Mouse (Mus musculus): ENCODE data around the gene Fig4. TPM values are rescaled to one million over a fixed set of nuclear protein-coding genes. Genes with fewer than 3 reads are reported as not detected.

The Fig4 gene
- polyA plus RNA-seq (2016; fragmentation: Nextera tagmentation; extraction: Ambion mirVana) = 12.9 and 15.1 TPM in 2 replicates

DNA sequence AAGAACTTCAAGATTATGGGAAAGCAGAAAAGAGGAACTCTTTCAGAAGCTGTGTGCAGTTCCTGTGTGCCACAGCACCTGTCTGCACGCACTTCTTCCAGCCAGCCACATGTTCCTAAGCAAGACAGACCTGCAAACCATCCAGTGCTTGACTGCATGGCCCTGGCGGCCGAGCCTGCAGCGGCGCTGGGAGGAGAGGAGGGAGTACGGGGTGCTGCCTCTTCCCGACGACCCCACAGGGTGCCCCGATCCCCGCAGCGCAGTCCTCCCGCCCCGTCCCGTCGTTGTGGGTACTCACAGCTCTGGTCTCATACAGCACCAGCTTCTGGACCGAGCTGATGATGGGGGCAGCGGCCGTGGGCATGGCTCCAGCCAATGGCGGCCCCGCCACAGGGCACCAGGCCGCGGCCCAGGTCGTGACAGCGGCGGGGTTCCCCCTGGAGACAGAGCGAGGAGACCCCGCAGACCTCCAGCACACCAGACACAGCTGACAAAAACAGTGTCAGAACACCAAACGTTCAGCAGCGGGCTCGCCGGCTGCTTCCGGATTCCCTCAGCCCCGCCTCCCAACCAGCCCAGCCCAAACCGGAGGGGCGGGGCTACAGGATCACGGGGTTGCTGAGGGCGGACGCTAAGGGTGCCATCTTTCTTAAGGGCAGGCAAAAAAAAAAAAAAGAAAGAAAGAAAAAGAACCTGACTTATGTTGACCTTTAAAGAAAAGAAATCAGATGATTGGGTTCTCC is at the start of gene Fig4:
TSS of gene Fig4 (minus strand) at position 572 of the 743 bp plus-strand sequence.
- H3K4me2 ChIP-seq = peak within 1 kb of the TSS; percentile 82
- H3K9me3 ChIP-seq = no peaks in the 10 kb centered on the region
- peak within 1 kb of the TSS; percentile 65 for H3K27ac ChIP-seq
- WGBS = under 1% methylated on average over 38 of the region's 38 CpGs
- H3K36me3 ChIP-seq = no peaks in the 10 kb centered on the region
- H3K4me1 ChIP-seq (replicated peaks) = peaks cover 7% of the 10 kb centered on the region
- H3K9ac ChIP-seq (replicated peaks) = peak within 1 kb of the TSS; percentile 72
- peak within 1 kb of the TSS; percentile 86 for H3K4me3 ChIP-seq (replicated peaks)
- ATAC-seq (ENCODE audit: insufficient number of reproducible peaks, insufficient read depth, low FRiP score, low TSS enrichment, low read depth) = peak; percentile 86
- H3K27me3 ChIP-seq = no peaks in the 10 kb centered on the region

DNA sequence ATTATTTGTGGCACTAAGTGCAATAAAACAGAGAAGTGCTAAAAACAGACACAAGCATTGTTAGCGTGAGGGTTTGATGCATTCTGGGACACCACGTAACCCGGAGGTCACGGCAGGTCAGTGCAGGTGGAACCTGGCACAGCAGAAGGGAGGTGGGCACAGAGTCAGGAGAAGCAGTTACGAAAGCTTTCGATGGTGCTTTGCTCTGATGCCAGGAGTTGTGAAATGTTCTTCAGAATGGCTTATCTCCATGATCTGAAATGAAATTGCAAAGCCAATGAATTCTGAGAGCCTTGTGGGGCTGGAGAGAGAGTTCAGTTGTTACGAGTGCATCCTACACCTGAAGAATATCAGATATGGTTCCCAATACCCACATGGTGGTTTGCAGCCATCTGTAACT is 38.3 kb upstream of the Fig4 start:
- Histone ChIP-seq H3K9ac (replicated peaks) (no peak overlapping the region), H3K9me3 (no peaks in the 10 kb centered on the region), H3K27ac (no peak overlapping the region), H3K27me3 (no peaks in the 10 kb centered on the region), H3K4me2 (no peak overlapping the region), H3K36me3 (no peaks in the 10 kb centered on the region), H3K4me3 (replicated peaks) (no peak overlapping the region), H3K4me1 (replicated peaks) (no peaks in the 10 kb centered on the region)
- no peak for ATAC-seq (ENCODE audit: insufficient number of reproducible peaks, insufficient read depth, low FRiP score, low TSS enrichment, low read depth)
- WGBS = 83% methylated on average over 7 of the region's 7 CpGs

DNA sequence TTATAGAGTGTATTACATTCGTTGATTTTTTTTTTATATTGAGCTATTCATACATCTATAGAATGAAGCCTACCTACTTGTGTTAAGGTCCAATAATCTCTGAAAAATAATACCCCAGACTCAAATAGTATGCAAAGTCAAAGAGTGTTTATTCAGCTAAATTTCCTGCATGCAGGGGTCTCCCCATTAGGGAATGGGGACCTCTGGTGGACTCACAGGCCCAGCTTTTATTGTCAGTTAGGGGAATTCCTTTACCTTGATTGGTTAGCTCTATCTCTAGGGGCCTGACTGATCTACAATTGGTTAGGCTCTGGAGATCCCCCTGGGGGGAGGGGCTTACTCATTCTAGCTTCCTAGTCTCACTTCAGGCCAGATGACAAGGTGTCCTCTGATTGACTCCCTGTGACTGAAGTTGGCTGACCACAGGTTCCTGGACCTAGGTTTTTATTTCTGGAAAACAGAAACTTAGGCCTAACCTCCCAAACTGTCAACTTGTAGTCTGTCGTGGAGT is 29.5 kb upstream of the Fig4 start:
- Histone ChIP-seq H3K36me3 (no peaks in the 10 kb centered on the region), H3K9me3 (no peaks in the 10 kb centered on the region), H3K9ac (replicated peaks) (no peak overlapping the region), H3K27ac (no peak overlapping the region), H3K27me3 (no peaks in the 10 kb centered on the region), H3K4me1 (replicated peaks) (no peaks in the 10 kb centered on the region), H3K4me3 (replicated peaks) (no peak overlapping the region), H3K4me2 (no peak overlapping the region)
- no peak for ATAC-seq (ENCODE audit: insufficient number of reproducible peaks, insufficient read depth, low FRiP score, low TSS enrichment, low read depth)
- WGBS = 86% methylated on average over 2 of the region's 2 CpGs

DNA sequence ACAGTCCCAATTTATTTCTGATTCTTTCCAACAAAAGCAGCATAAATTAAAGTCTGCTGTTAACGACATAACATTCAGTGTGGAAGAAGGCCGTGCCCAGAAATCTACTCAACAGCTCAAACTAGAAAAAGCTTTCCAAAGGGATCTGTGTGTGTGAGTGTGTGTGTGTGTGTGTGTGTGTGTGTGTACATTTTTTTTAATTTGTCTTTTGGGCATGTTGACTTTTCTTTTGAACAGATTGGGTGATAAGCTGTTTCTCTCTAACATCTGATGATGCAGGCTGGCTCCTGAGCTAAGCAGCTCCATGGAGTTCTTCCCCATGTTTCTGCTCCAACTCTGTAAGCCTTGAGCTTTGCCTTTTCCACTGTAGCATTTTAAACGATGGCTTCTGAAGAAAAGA is 12.8 kb upstream of the Fig4 start:
- no peak overlapping the region for H3K4me3 ChIP-seq (replicated peaks)
- no peak overlapping the region for H3K9ac ChIP-seq (replicated peaks)
- no peak for ATAC-seq (ENCODE audit: insufficient number of reproducible peaks, insufficient read depth, low FRiP score, low TSS enrichment, low read depth)
- WGBS = 76% methylated on average over 3 of the region's 3 CpGs
- H3K36me3 ChIP-seq = no peaks in the 10 kb centered on the region
- no peaks in the 10 kb centered on the region for H3K27me3 ChIP-seq
- no peaks in the 10 kb centered on the region for H3K9me3 ChIP-seq
- H3K27ac ChIP-seq = no peak overlapping the region
- H3K4me1 ChIP-seq (replicated peaks) = no peaks in the 10 kb centered on the region
- no peak overlapping the region for H3K4me2 ChIP-seq

DNA sequence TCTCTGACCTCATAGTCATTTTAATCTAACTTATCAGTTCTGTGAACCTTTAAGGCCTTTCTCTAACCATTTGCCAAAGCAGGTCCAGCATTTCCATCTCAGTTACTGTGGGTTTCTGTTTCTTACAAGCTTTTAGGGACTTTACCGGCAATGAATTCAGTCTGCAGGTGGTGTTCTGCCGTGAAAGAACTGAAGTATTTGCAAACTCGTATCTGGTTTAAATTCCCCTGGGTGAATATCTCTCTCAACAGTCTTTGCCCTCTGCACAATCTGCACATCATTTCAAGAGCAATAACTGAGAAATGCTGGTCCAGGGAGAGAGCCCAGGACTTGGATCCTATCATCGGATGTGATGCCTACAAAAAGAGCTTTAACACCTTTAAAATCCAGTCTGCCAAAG is 5.1 kb upstream of the Fig4 start:
- Histone ChIP-seq H3K9me3 (no peaks in the 10 kb centered on the region), H3K27me3 (no peaks in the 10 kb centered on the region), H3K27ac (no peak overlapping the region), H3K4me1 (replicated peaks) (no peaks in the 10 kb centered on the region), H3K4me3 (replicated peaks) (no peak overlapping the region), H3K36me3 (no peaks in the 10 kb centered on the region), H3K4me2 (no peak overlapping the region), H3K9ac (replicated peaks) (no peak overlapping the region)
- no peak for ATAC-seq (ENCODE audit: insufficient number of reproducible peaks, insufficient read depth, low FRiP score, low TSS enrichment, low read depth)
- 85% methylated on average over 4 of the region's 4 CpGs for WGBS

DNA sequence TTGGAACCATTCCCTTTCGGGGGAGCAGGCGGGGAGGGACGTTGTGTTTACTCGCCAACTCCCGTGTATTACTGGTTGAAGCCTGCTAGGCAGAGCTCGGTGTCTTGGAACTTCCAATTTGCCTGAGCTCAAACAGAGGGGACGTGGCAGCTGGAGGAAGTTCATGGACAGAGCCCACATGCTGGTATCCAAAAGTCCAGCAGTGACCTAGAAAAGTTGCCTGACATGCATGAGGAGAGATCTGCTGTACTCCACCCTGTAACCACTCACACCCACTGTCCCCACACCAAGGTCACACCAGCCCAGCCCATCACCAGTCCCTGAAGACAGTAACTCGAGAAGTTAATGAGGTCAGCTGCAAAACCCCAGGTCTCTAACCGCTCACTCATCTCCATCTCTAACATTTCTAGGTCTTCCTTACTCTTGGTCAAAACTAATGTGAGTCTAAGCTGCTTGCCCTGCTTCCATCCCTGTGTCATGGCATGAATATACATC is 1.9 kb upstream of the Fig4 start:
- 73% methylated on average over 9 of the region's 9 CpGs for WGBS
- H3K27me3 ChIP-seq = no peaks in the 10 kb centered on the region
- no peak overlapping the region for H3K4me2 ChIP-seq
- H3K36me3 ChIP-seq = no peaks in the 10 kb centered on the region
- peaks cover 7% of the 10 kb centered on the region for H3K4me1 ChIP-seq (replicated peaks)
- H3K9ac ChIP-seq (replicated peaks) = no peak overlapping the region
- no peak for ATAC-seq (ENCODE audit: insufficient number of reproducible peaks, insufficient read depth, low FRiP score, low TSS enrichment, low read depth)
- no peak overlapping the region for H3K27ac ChIP-seq
- no peaks in the 10 kb centered on the region for H3K9me3 ChIP-seq
- H3K4me3 ChIP-seq (replicated peaks) = no peak overlapping the region

DNA sequence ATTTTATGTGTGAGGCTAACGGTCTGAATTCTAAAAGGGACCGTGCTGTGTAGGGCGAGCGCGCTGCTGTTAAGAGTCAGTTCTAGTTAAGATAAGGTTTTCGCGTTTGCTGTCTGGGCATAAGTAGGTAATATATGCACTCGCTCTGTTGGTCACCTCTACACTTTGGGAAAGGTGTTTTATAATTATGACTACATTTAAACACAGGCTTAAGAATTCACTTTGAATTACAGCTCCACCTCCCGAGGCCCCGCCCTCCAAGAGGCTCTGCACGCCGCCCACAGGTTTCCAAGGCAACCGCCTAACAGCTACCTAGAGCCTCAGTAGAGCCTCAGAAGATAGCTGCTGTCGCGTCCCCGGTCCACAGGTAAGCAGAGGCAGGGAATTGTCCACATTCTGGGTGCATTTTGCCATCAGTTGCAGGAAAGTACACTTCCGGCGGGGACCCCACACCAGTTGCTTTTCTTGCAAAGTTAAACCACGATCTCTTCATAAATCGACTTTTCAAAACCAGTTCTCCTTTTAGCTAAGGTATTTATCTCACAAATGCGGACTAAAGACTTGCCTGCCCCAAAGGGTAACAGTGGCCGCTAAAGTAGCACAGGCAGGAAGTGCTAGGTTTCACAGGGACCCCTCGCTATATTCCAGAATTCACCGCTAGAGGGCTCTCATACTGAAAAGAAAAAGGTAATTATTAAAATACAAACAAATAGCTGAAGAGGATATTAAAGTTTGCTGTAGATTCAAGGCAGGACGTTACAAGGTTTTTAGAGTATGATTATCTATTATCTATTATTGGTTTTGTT is 782 bp upstream of the Fig4 start, which contains the start of gene Ak9:
TSS of gene Ak9 (plus strand) at position 342 of the 806 bp plus-strand sequence.
- under 1% methylated on average over 25 of the region's 25 CpGs for WGBS
- peak; percentile 67 for ATAC-seq (ENCODE audit: insufficient number of reproducible peaks, insufficient read depth, low FRiP score, low TSS enrichment, low read depth)

DNA sequence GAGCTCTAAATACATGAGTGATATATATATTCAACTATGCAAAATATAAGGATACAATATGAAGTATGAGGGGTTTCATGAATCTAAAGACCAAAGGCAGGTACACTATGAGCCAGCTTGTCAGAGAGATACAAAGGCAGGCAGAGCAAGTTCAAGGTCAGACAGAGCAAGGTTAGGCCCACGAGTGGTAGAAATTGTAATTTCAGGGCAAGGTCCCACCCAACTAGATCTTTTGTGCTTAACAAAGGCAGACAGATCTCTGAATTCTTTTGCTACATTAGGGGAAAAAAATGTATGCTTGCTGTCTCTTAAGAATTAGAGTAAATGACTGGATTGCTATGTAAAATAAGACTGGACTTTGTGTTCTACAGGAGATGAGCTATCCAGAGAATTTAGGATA is 2.9 kb downstream of the Fig4 start:
- Histone ChIP-seq H3K27ac (no peak overlapping the region), H3K9me3 (no peaks in the 10 kb centered on the region), H3K36me3 (no peaks in the 10 kb centered on the region), H3K4me2 (no peak overlapping the region), H3K9ac (replicated peaks) (no peak overlapping the region), H3K27me3 (no peaks in the 10 kb centered on the region), H3K4me1 (replicated peaks) (peaks cover 7% of the 10 kb centered on the region), H3K4me3 (replicated peaks) (no peak overlapping the region)
- no peak for ATAC-seq (ENCODE audit: insufficient number of reproducible peaks, insufficient read depth, low FRiP score, low TSS enrichment, low read depth)
- WGBS = 69% methylated on average over 1 of the region's 1 CpGs

More for the DNA sequence above, 782 bp upstream of the Fig4 start, which contains the start of gene Ak9:
- no peaks in the 10 kb centered on the region for H3K27me3 ChIP-seq
- peak within 1 kb of the TSS; percentile 82 for H3K4me2 ChIP-seq
- no peaks in the 10 kb centered on the region for H3K36me3 ChIP-seq
- H3K9me3 ChIP-seq = no peaks in the 10 kb centered on the region
- peaks cover 7% of the 10 kb centered on the region for H3K4me1 ChIP-seq (replicated peaks)
- H3K27ac ChIP-seq = peak within 1 kb of the TSS; percentile 65
- peak within 1 kb of the TSS; percentile 86 for H3K4me3 ChIP-seq (replicated peaks)
- peak within 1 kb of the TSS; percentile 72 for H3K9ac ChIP-seq (replicated peaks)

DNA sequence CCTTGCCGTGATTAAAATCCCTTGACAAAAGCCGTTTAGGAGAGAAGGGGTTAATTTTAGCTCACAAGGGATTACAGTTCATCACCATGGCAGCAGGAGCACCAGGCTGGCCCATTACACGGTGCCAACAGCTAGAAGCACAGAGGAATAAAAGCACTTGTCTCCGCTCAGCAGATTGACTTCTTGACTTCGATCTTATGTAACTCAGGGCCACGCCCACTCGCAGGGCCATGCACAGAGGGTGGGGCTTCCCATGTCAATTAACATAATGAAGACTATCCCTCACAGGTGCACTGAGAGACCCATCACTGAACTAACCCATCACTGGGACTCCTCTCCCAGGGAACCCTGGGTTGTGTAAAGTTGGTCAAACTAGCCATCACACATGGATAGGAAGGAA is 7.9 kb downstream of the Fig4 start:
- H3K9me3 ChIP-seq = no peaks in the 10 kb centered on the region
- H3K9ac ChIP-seq (replicated peaks) = no peak overlapping the region
- H3K36me3 ChIP-seq = no peaks in the 10 kb centered on the region
- no peak overlapping the region for H3K4me3 ChIP-seq (replicated peaks)
- WGBS = 61% methylated on average over 7 of the region's 7 CpGs
- peaks cover 21% of the 10 kb centered on the region for H3K4me1 ChIP-seq (replicated peaks)
- H3K4me2 ChIP-seq = no peak overlapping the region
- H3K27me3 ChIP-seq = no peaks in the 10 kb centered on the region
- no peak for ATAC-seq (ENCODE audit: insufficient number of reproducible peaks, insufficient read depth, low FRiP score, low TSS enrichment, low read depth)
- H3K27ac ChIP-seq = no peak overlapping the region

DNA sequence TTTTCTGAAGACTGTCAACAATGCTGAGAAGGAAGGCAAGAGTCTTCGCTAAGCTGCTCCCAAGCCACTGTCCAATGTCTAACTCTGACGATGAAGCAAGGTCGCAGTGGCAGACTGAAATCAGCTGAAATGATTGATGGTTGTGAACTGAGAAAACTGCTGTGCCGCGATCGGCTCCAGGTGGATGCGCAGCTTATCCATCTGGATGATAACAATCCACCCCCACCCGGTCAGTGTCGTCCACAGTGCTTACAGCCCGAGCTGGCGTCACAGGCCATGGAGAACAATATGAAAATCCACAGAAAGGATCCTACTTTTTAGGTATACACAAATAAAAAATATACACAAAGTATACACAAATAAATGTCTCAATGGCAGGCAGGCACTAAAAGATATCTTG is 8.3 kb downstream of the Fig4 start:
- Histone ChIP-seq H3K4me2 (no peak overlapping the region), H3K27ac (no peak overlapping the region), H3K4me3 (replicated peaks) (no peak overlapping the region), H3K36me3 (no peaks in the 10 kb centered on the region), H3K9me3 (no peaks in the 10 kb centered on the region), H3K27me3 (no peaks in the 10 kb centered on the region), H3K9ac (replicated peaks) (no peak overlapping the region), H3K4me1 (replicated peaks) (peaks cover 21% of the 10 kb centered on the region)
- WGBS = 77% methylated on average over 11 of the region's 11 CpGs
- ATAC-seq (ENCODE audit: insufficient number of reproducible peaks, insufficient read depth, low FRiP score, low TSS enrichment, low read depth) = no peak

DNA sequence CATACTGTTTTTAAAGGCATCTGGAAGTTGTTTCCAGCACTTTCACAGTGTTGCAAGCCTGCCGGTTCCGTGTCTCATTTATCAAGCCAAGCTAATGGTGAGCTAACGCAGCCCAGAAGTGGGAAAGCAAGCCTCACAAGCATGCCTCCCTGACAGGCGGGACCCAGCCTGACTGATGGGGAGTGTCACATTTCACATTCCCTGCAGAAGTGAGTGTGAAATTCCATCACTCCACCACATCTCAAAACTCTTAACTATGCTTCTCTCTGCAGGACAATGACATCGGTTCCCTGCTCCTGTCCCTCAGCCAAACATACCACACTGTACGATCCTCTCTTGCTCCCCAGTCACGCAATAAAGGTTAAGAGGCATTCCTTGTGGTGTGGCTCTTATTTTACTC is 10.0 kb downstream of the Fig4 start:
- Histone ChIP-seq H3K27ac (peak overlapping the region; percentile 73), H3K4me3 (replicated peaks) (0 out of 2 replicates have a peak overlapping the region, but pooled peaks have one; percentile 1), H3K9ac (replicated peaks) (no peak overlapping the region), H3K9me3 (no peaks in the 10 kb centered on the region), H3K36me3 (no peaks in the 10 kb centered on the region), H3K27me3 (no peaks in the 10 kb centered on the region), H3K4me1 (replicated peaks) (peaks cover 21% of the 10 kb centered on the region), H3K4me2 (peak overlapping the region; percentile 41)
- WGBS = 2% methylated on average over 7 of the region's 7 CpGs
- peak; percentile 75; the same call in 1 of the 2 replicates for ATAC-seq (ENCODE audit: insufficient number of reproducible peaks, insufficient read depth, low FRiP score, low TSS enrichment, low read depth)
